Mouse (Mus musculus) left cerebral cortex, postnatal 10 days (tissue): Measurements from ENCODE around the gene Arntl2. TPM values are rescaled to one million over a fixed set of nuclear protein-coding genes. Genes with fewer than 3 reads are reported as not detected.

Source experiments
- DNase-seq, 2 experiments: peaks; one replicate each; pipeline ENCODE4 v3.0.0; 2021 to 2022; ENCODE audit warnings: low spot score in 2 of 2, mixed read lengths in 1 of 2; ENCODE audit errors: extremely low spot score in 1 of 2
- intact Hi-C: fragments of 180-260 bp; cut with DNase I; formaldehyde crosslinking; loops from one replicate; pipeline ENCODE4 v1.15.1; 2025
- total RNA-seq, 2 experiments: library from RNA; stranded (reverse); gene quantifications; 2 replicates each; pipeline ENCODE4 v1.2.3; 2021

Gene Arntl2
- total RNA-seq, 2 experiments from 2014 or later = 7.1 to 11.5 TPM

- no peak for DNase-seq
- intact Hi-C loops = no loop called here
These were observed 84.4 kb downstream of the Arntl2 start for GRCm38 (mm10) chr6:146880296-146880695.

- no peak for DNase-seq
- intact Hi-C loops = no loop called here
These were observed 86.3 kb downstream of the Arntl2 start for GRCm38 (mm10) chr6:146881896-146882770.

Other genes starting within 250 kb of the Arntl2 start
- 10 to 100 TPM; 47.2 to 50.3 TPM for gene Fgfr1op2, start 218.9 kb upstream of the Arntl2 start, total RNA-seq
- gene Ints13, start 218.2 kb upstream of the Arntl2 start, total RNA-seq = 10 to 100 TPM; 29.4 to 34.4 TPM
- gene Med21, start 153.5 kb upstream of the Arntl2 start, total RNA-seq = 10 to 100 TPM; 39.2 to 44.9 TPM
- gene Tm7sf3, start 153.2 kb upstream of the Arntl2 start, total RNA-seq = 10 to 100 TPM; 31.7 to 33.6 TPM
- gene Stk38l, start 71.1 kb upstream of the Arntl2 start, total RNA-seq = 10 to 100 TPM; 16.5 to 16.6 TPM
- not detected for gene Smco2, start 54.0 kb downstream of the Arntl2 start, total RNA-seq
- 100 to 1,000 TPM in 1 of 2 experiments, 10 to 100 TPM in 1; 96.3 to 100 TPM for gene Ppfibp1, start 92.4 kb downstream of the Arntl2 start, total RNA-seq
- gene 1700034J05Rik, start 158.4 kb downstream of the Arntl2 start, total RNA-seq = not detected
- 1 to 10 TPM; 2.9 TPM for gene Rep15, start 236.5 kb downstream of the Arntl2 start, total RNA-seq
- 10 to 100 TPM; 48.0 to 49.7 TPM for gene Mrps35, start 246.7 kb downstream of the Arntl2 start, total RNA-seq